Mouse (Mus musculus) limb, embryonic 12.5 days (tissue): ENCODE measurements around the gene Gpr62. TPM values are rescaled to one million over a fixed set of nuclear protein-coding genes. Genes with fewer than 3 reads are reported as not detected.
A peak's percentile ranks its signal among the peaks of the same experiment; 100 is the strongest.
"Not testable (repeated sequence)": the region's sequence is repeated elsewhere in the genome, so short reads cannot be mapped to it uniquely, and the experiment has no call there.

Experiments used
- ATAC-seq: fragments of 200-750 bp; cut with Nextera tagmentation; 2 replicates; pipeline ENCODE4 v1.8.0; 2017; ENCODE audit warnings: low read depth, moderate TSS enrichment; ENCODE audit not compliant: insufficient number of reproducible peaks, insufficient read depth, low FRiP score, low TSS enrichment
- H3K27ac ChIP-seq: fragments of 300-500 bp; sonication (generic); 2 replicates; pipeline ENCODE4 v1.5.1; 2016; ENCODE audit warnings: mild to moderate bottlenecking, moderate library complexity
- H3K27me3 ChIP-seq: fragments of 300-500 bp; sonication (generic); 2 replicates; pipeline ENCODE4 v1.6.1; 2016; ENCODE audit warnings: mild to moderate bottlenecking, moderate library complexity
- H3K36me3 ChIP-seq: fragments of 300-500 bp; sonication (generic); 2 replicates; pipeline ENCODE4 v1.6.1; 2016; ENCODE audit warnings: mild to moderate bottlenecking, moderate library complexity
- H3K4me1 ChIP-seq: fragments of 300-500 bp; sonication (generic); replicated peaks from 2 replicates; pipeline ENCODE4 v1.6.1; 2016
- H3K4me2 ChIP-seq: fragments of 300-500 bp; sonication (generic); 2 replicates; pipeline ENCODE4 v1.6.1; 2016; ENCODE audit warnings: mild to moderate bottlenecking, moderate library complexity
- H3K4me3 ChIP-seq: fragments of 300-500 bp; sonication (generic); replicated peaks from 2 replicates; pipeline ENCODE4 v1.5.1; 2016; ENCODE audit warnings: mild to moderate bottlenecking
- H3K9ac ChIP-seq: fragments of 300-500 bp; sonication (generic); replicated peaks from 2 replicates; pipeline ENCODE4 v1.6.1; 2016; ENCODE audit warnings: mild to moderate bottlenecking, moderate library complexity
- H3K9me3 ChIP-seq: fragments of 300-500 bp; sonication (generic); 2 replicates; pipeline ENCODE4 v1.6.1; 2016; ENCODE audit warnings: mild to moderate bottlenecking, moderate library complexity
- WGBS: fragments of 180-500 bp; shearing (Covaris S2); methylation state at CpG from one replicate; pipeline ENCODE4 v1.1.7; 2016; 5-methylcytosine and 5-hydroxymethylcytosine counted together
- polyA plus RNA-seq: library from polyadenylated mRNA; unstranded; fragments of >200 nt; fragmentation: Nextera tagmentation; extraction: Ambion mirVana; gene quantifications from 2 replicates; pipeline ENCODE4 v1.2.1, GENCODE M21; 2016

Gene Gpr62
- 0.65 and 0.90 TPM in 2 replicates for polyA plus RNA-seq

DNA sequence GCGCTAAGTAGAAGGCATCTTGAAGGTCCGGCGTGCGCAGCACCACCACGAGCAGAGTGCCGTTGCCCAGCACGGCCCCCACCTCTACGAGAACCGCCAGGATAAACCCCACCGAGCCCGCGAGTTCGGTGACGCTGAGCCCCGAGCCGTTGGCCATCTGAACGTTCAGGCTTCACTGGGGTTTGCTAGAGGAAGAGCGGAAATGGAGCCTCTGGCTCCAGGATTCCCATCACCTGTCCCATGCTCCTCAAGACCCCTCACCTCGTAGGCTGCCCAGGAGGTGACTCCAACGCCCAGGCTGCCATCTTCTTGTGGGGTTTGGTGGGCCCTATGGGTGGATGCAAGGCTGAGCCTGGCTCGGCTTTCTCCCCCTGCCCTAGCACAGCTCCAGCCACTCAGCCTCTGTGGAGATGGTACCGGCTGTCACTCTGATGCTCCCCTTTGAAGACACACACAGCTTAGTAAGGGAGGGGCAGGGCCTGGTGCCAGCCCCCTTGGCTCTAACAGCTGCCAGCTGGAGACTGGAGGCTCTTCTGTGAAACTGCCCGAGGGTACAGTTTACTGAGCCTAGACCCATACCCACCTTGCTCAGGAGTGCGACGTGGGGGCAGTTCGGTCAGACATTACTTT lies at the start of gene Gpr62:
Gpr62 (minus strand) TSS at position 368 of the 630 bp plus-strand sequence.
- H3K36me3 ChIP-seq: peaks cover 39% of the 10 kb centered on the region
- peaks cover 19% of the 10 kb centered on the region for H3K4me1 ChIP-seq

DNA sequence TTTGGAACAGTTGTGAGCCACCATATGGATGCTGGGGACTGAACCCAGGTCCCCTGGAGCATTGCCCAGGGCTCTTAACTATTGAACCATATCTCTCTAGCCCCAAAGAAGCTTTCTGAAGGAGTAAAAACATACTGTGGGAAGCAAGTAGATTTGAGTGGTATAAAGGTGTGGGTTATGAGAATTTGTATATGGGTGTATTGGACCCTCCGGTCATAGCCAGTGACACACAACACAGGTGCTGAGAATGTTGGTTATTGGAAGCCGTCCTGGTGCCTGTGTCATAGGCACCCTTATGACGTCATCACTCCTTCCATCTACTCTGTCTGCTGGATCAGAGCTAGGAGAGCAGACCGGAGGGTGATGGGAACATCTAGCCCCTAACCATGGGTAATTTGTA lies 48.5 kb upstream of the Gpr62 start, which contains the start of gene Iqcf5:
Iqcf5 (plus strand) TSS at position 301 of the 400 bp plus-strand sequence.
- ATAC-seq: no peak
- WGBS: 81% methylated on average over 4 of the region's 4 CpGs

More for the DNA sequence above, at the start of gene Gpr62:
- Histone ChIP-seq H3K4me2 (peak within 1 kb of the TSS; percentile 99), H3K27ac (peak within 1 kb of the TSS; percentile 67), H3K9me3 (no peaks in the 10 kb centered on the region), H3K27me3 (peaks cover 8% of the 10 kb centered on the region; the same call in 1 of the 2 replicates), H3K9ac (peak within 1 kb of the TSS; percentile 82), H3K4me3 (peak within 1 kb of the TSS; percentile 66)
- WGBS: 27% methylated on average over 26 of the region's 26 CpGs
- ATAC-seq: no peak

GRCm38 (mm10) chr9:106513566-106513965 lies 47.8 kb upstream of the Gpr62 start:
- no peaks in the 10 kb centered on the region for H3K36me3 ChIP-seq
- H3K4me3 ChIP-seq: no peak overlapping the region
- no peaks in the 10 kb centered on the region for H3K27me3 ChIP-seq
- H3K9ac ChIP-seq: no peak overlapping the region
- no peak overlapping the region for H3K4me2 ChIP-seq
- H3K9me3 ChIP-seq: no peaks in the 10 kb centered on the region
- no peak for ATAC-seq
- no peak overlapping the region for H3K27ac ChIP-seq
- H3K4me1 ChIP-seq: no peaks in the 10 kb centered on the region
- WGBS: 63% methylated on average over 6 of the region's 6 CpGs

More for the DNA sequence above, 48.5 kb upstream of the Gpr62 start, which contains the start of gene Iqcf5:
- Histone ChIP-seq H3K4me1 (no peaks in the 10 kb centered on the region), H3K4me3 (no peak within 1 kb of the TSS), H3K27me3 (no peaks in the 10 kb centered on the region), H3K27ac (no peak within 1 kb of the TSS), H3K9ac (no peak within 1 kb of the TSS), H3K9me3 (no peaks in the 10 kb centered on the region), H3K36me3 (no peaks in the 10 kb centered on the region), H3K4me2 (no peak within 1 kb of the TSS)

DNA sequence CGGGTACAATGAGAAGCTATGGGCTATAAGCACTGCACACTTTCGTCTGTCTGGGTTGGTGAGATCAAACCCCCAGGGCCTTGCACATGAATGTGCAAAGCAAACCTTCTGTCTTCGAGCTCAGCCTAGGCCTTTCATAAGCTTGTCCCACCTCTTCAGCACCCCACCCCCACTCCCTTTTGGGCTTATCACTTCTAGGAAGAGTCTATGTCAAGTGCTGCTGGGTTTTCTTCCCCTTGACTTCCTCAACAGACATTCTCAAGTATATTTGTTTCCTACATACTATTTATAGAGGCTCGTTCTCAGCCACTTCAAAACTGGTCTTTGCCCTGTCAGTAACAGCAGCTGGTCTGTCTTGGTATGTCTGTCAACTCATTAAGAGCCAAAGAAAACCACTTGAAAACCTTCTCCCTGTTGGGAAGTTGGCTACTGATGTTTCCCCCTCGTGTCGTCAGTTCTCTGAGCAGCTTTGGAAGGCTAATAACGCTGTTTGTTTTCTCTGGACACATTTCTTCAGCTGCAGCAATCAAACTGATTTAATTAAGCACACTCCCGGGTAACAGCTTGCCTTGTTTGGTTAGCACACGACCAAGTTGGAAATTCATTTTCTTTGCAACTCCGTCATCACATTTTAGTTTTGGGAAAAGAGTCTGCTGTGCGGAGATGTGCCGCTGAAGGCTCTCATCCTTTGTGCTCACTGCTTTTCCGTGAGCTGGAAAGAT lies 47.2 kb upstream of the Gpr62 start:
- Histone ChIP-seq H3K27me3 (no peaks in the 10 kb centered on the region), H3K4me2 (no peak overlapping the region), H3K36me3 (no peaks in the 10 kb centered on the region), H3K4me3 (no peak overlapping the region), H3K9me3 (no peaks in the 10 kb centered on the region), H3K4me1 (no peaks in the 10 kb centered on the region), H3K27ac (no peak overlapping the region), H3K9ac (no peak overlapping the region)
- ATAC-seq: no peak
- 61% methylated on average over 13 of the region's 13 CpGs for WGBS

DNA sequence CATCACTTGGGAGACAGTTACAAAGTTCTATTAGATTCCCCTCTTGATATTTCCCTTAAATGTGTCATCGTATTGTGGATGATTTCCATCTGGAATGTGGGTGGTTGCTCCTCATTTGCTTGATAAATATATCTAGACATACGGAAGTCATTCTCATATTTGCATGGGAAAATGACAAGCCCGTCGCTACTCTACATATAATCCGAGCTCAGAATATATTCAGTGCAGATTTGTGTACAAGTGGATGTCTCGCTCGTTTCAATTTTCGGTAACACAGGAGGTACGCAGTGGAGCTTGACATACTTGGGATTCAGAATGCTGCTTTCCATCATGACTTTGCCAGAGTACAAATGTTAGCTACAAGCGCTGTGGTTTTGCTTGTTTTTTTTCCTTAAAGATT lies 43.6 kb upstream of the Gpr62 start:
- no peaks in the 10 kb centered on the region for H3K36me3 ChIP-seq
- H3K9me3 ChIP-seq: no peaks in the 10 kb centered on the region
- H3K27me3 ChIP-seq: no peaks in the 10 kb centered on the region
- WGBS: 91% methylated on average over 10 of the region's 10 CpGs
- no peak overlapping the region for H3K4me2 ChIP-seq
- H3K4me1 ChIP-seq: no peaks in the 10 kb centered on the region
- H3K4me3 ChIP-seq: no peak overlapping the region
- no peak overlapping the region for H3K9ac ChIP-seq
- ATAC-seq: no peak
- H3K27ac ChIP-seq: no peak overlapping the region

DNA sequence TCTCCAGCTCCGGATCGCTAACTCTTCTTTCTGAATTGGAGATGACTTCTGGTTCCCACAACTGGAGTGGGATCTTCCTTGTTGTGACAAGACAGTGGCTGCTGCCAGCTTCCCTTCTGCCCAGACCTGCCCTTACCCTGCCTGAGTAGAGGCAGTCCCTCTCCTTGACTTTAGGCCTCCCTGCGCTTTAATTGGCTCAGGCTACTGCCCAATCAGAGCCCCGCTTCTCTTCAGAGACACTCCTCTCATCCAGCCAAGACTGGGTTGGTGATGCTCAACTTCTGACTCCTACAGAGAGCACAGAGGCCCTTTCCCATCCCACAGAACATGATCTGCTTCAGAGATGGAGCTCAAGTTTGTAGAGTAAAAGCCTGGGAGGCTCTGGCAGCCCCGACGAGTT lies 38.5 kb upstream of the Gpr62 start:
- Histone ChIP-seq H3K27ac (no peak overlapping the region), H3K27me3 (no peaks in the 10 kb centered on the region), H3K4me3 (no peak overlapping the region), H3K9ac (no peak overlapping the region), H3K36me3 (no peaks in the 10 kb centered on the region), H3K9me3 (no peaks in the 10 kb centered on the region), H3K4me2 (no peak overlapping the region), H3K4me1 (no peaks in the 10 kb centered on the region)
- no peak for ATAC-seq
- 75% methylated on average over 6 of the region's 6 CpGs for WGBS

DNA sequence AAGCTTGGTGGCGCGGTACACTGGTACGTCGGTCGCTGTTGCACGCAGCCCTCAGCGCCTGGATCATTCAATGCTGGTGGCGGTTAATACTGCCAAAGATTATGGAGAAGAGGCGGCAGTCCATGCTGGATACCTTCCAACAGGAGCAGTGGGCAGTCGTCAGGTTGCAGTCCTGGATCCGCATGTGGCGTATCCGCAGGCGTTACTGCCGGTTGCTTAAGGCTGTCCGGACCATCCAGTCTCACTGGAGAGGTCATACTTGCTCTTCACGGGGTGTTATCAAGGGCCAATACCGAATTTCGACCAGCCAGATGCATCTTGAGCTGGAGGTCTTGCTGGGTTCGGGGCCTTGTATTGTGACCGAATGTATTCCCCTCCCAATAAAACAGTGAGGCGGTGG lies 36.1 kb upstream of the Gpr62 start:
- H3K9ac ChIP-seq: no peak overlapping the region
- no peak overlapping the region for H3K4me2 ChIP-seq
- H3K4me1 ChIP-seq: no peaks in the 10 kb centered on the region
- H3K4me3 ChIP-seq: no peak overlapping the region
- WGBS: 87% methylated on average over 22 of the region's 22 CpGs
- H3K27me3 ChIP-seq: no peaks in the 10 kb centered on the region
- H3K27ac ChIP-seq: no peak overlapping the region
- H3K36me3 ChIP-seq: no peaks in the 10 kb centered on the region
- H3K9me3 ChIP-seq: no peaks in the 10 kb centered on the region
- ATAC-seq: no peak

DNA sequence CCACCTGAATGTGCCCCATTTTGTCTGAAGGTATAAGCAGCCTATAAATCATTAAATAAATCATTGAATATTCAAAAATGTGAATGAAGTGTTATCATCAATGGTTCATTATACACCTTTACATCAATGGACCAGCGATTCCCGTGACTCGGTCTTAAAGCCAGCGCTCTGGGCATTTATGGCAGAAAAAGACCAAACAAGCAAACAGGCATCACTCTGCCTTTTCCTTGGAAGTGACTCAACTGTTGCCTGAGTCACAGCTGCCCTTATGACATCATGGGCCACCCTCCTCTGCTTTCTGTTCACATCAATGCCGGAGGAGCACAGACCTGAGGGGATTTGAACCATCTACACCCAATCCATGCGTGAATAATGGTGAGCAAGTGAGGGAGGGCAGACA lies 33.9 kb upstream of the Gpr62 start, which contains the start of gene Iqcf1:
Iqcf1 (plus strand) TSS at position 301 of the 400 bp plus-strand sequence.
- no peaks in the 10 kb centered on the region for H3K27me3 ChIP-seq
- WGBS: 94% methylated on average over 6 of the region's 6 CpGs
- H3K4me3 ChIP-seq: no peak within 1 kb of the TSS
- no peak for ATAC-seq
- H3K9me3 ChIP-seq: no peaks in the 10 kb centered on the region
- no peaks in the 10 kb centered on the region for H3K4me1 ChIP-seq
- no peak within 1 kb of the TSS for H3K4me2 ChIP-seq
- H3K9ac ChIP-seq: no peak within 1 kb of the TSS
- H3K27ac ChIP-seq: no peak within 1 kb of the TSS
- no peaks in the 10 kb centered on the region for H3K36me3 ChIP-seq

DNA sequence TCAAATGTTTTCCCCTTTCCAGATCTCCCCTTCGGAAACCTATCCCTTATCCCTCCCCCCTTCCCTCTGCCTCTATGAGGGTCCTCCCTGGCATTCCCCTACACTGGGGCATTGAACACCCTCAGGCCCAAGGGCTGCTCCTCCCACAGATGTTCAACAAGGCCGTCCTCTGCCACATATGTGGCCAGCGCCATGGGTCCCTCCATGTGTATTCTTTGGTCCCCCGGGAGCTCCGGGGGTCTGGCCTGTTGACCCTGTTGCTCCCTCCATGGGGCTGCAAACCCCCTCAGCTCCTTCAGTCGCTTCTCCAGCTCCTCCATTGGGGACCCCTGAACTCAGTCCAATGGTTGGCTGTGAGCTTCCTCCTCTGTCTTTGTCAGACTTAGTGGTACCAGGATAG lies 21.9 kb upstream of the Gpr62 start:
- ATAC-seq, H3K4me3 ChIP-seq, H3K9ac ChIP-seq, H3K4me2 ChIP-seq, H3K27ac ChIP-seq, H3K9me3 ChIP-seq, H3K4me1 ChIP-seq, H3K27me3 ChIP-seq: not testable (repeated sequence)
- peaks cover 39% of the 10 kb centered on the region for H3K36me3 ChIP-seq
- WGBS: 86% methylated on average over 6 of the region's 6 CpGs

- 86% methylated on average over 8 of the region's 10 CpGs for WGBS
- Histone ChIP-seq H3K4me3 (no peak overlapping the region), H3K27ac (no peak overlapping the region), H3K36me3 (peaks cover 65% of the 10 kb centered on the region), H3K4me1 (no peaks in the 10 kb centered on the region), H3K9me3 (no peaks in the 10 kb centered on the region), H3K9ac (no peak overlapping the region), H3K4me2 (no peak overlapping the region), H3K27me3 (no peaks in the 10 kb centered on the region)
- no peak for ATAC-seq
Observed at GRCm38 (mm10) chr9:106485076-106485475, 19.3 kb upstream of the Gpr62 start.

- Histone ChIP-seq H3K27ac (no peak overlapping the region), H3K9me3 (no peaks in the 10 kb centered on the region), H3K9ac (no peak overlapping the region), H3K4me1 (no peaks in the 10 kb centered on the region), H3K4me3 (no peak overlapping the region), H3K4me2 (no peak overlapping the region), H3K36me3 (peaks cover 74% of the 10 kb centered on the region), H3K27me3 (no peaks in the 10 kb centered on the region)
- 94% methylated on average over 17 of the region's 17 CpGs for WGBS
- no peak for ATAC-seq
Observed at GRCm38 (mm10) chr9:106483606-106484005, 17.9 kb upstream of the Gpr62 start.
